Mouse (Mus musculus) limb, embryonic 14.5 days (tissue): ENCODE measurements around the gene Faap20. TPM values are rescaled to one million over a fixed set of nuclear protein-coding genes. Genes with fewer than 3 reads are reported as not detected.

Experiments used
- ATAC-seq: fragments of 200-750 bp; cut with Nextera tagmentation; 2 replicates; pipeline ENCODE4 v1.8.0; 2017; ENCODE audit warnings: low read depth, moderate number of reproducible peaks, moderate TSS enrichment; ENCODE audit not compliant: low FRiP score
- DNase-seq: peaks from one replicate; pipeline ENCODE4 v3.0.0-alpha.2; 2015; ENCODE audit warnings: low spot score
- H3K27ac ChIP-seq: fragments of 300-500 bp; sonication (generic); replicated peaks from 2 replicates; pipeline ENCODE4 v1.5.1; 2014; ENCODE audit warnings: low read depth, mild to moderate bottlenecking, low read length, moderate library complexity, mixed read lengths
- H3K27me3 ChIP-seq: fragments of 300-500 bp; sonication (generic); 2 replicates; pipeline ENCODE4 v1.6.1; 2014; ENCODE audit warnings: low read length, mixed read lengths; ENCODE audit not compliant: control insufficient read depth, insufficient read depth
- H3K36me3 ChIP-seq: fragments of 300-500 bp; sonication (generic); 2 replicates; pipeline ENCODE4 v1.6.1; 2014; ENCODE audit warnings: mild to moderate bottlenecking, low read length, moderate library complexity, mixed read lengths; ENCODE audit not compliant: control insufficient read depth, insufficient read depth
- H3K4me1 ChIP-seq: fragments of 300-500 bp; sonication (generic); 2 replicates; pipeline ENCODE4 v1.6.1; 2014; ENCODE audit warnings: antibody characterized with exemption, low read length, mixed read lengths; ENCODE audit not compliant: control insufficient read depth, insufficient read depth
- H3K4me2 ChIP-seq: fragments of 300-500 bp; sonication (generic); replicated peaks from 2 replicates; pipeline ENCODE4 v1.6.1; 2014; ENCODE audit warnings: low read depth, mild to moderate bottlenecking, low read length, moderate library complexity; ENCODE audit not compliant: severe bottlenecking
- H3K4me3 ChIP-seq: fragments of 300-500 bp; sonication (generic); replicated peaks from 2 replicates; pipeline ENCODE4 v1.5.1; 2014; ENCODE audit warnings: low read length
- H3K9ac ChIP-seq: fragments of 300-500 bp; sonication (generic); 2 replicates; pipeline ENCODE4 v1.6.1; 2014; ENCODE audit warnings: mild to moderate bottlenecking, low read depth, low read length, moderate library complexity; ENCODE audit not compliant: severe bottlenecking
- H3K9me3 ChIP-seq: fragments of 300-500 bp; sonication (generic); 2 replicates; pipeline ENCODE4 v1.6.1; 2016; ENCODE audit warnings: low read length; ENCODE audit not compliant: control insufficient read depth
- POLR2A ChIP-seq: fragments of 200-500 bp; IDR thresholded peaks from 2 replicates; pipeline ENCODE4 v1.8.0; 2012; ENCODE audit warnings: inconsistent platforms, mild to moderate bottlenecking, moderate library complexity, borderline replicate concordance; ENCODE audit not compliant: insufficient read depth, insufficient read length; ENCODE audit errors: extremely low read depth
- WGBS: fragments of 180-500 bp; shearing (Covaris S2); extraction: QIAGEN DNeasy Blood & Tissue Kit; methylation state at CpG from one replicate; pipeline ENCODE4 v1.1.7; 2014; 5-methylcytosine and 5-hydroxymethylcytosine counted together
- polyA plus RNA-seq, 2 experiments: library from polyadenylated mRNA; depleted of rRNA in 1 of 2; stranded (reverse) in 1 of 2; unstranded in 1 of 2; fragments of >200 nt; fragmentation: Nextera tagmentation in 1 of 2; extraction: Ambion mirVana in 1 of 2; gene quantifications; 2 replicates each; pipeline versions ENCODE4 v1.2.1 to v1.2.3; 2012 to 2014

Gene Faap20
- polyA plus RNA-seq, 2 experiments: 64.6 to 72.5 TPM

GRCm38 (mm10) chr4:155217241-155218103 lies 32.1 kb upstream of the Faap20 start:
- Histone ChIP-seq H3K4me2 (peak overlapping the region; percentile 98), H3K4me3 (peak overlapping the region; percentile 15), H3K9ac (no peak overlapping the region), H3K27ac (no peak overlapping the region), H3K36me3 (peaks cover 32% of the 10 kb centered on the region), H3K27me3 (no peaks in the 10 kb centered on the region), H3K9me3 (no peaks in the 10 kb centered on the region), H3K4me1 (peaks cover 75% of the 10 kb centered on the region)
- DNase-seq (no peak), ATAC-seq (no peak)
- TF ChIP-seq POLR2A: no peak
- WGBS: 40% methylated on average over 12 of the region's 12 CpGs

GRCm38 (mm10) chr4:155218104-155218732 lies 31.4 kb upstream of the Faap20 start:
- H3K4me1 ChIP-seq: peaks cover 71% of the 10 kb centered on the region
- peak overlapping the region; percentile 98 for H3K4me2 ChIP-seq
- no peaks in the 10 kb centered on the region for H3K27me3 ChIP-seq
- H3K4me3 ChIP-seq: peak overlapping the region; percentile 90
- H3K36me3 ChIP-seq: peaks cover 32% of the 10 kb centered on the region
- no peaks in the 10 kb centered on the region for H3K9me3 ChIP-seq
- no peak overlapping the region for H3K9ac ChIP-seq
- no peak overlapping the region for H3K27ac ChIP-seq
- ATAC-seq (no peak), DNase-seq (no peak)
- TF ChIP-seq POLR2A: no peak
- WGBS: 74% methylated on average over 9 of the region's 9 CpGs

- peaks cover 62% of the 10 kb centered on the region for H3K4me1 ChIP-seq
- no peaks in the 10 kb centered on the region for H3K9me3 ChIP-seq
- peak overlapping the region; percentile 90 for H3K4me3 ChIP-seq
- ATAC-seq: no peak
- 40% methylated on average over 12 of the region's 12 CpGs for WGBS
- H3K27ac ChIP-seq: no peak overlapping the region
- H3K9ac ChIP-seq: peak overlapping the region; percentile 94
- DNase-seq: no peak
- TF ChIP-seq POLR2A: no peak
- peak overlapping the region; percentile 98 for H3K4me2 ChIP-seq
- no peaks in the 10 kb centered on the region for H3K27me3 ChIP-seq
- peaks cover 26% of the 10 kb centered on the region for H3K36me3 ChIP-seq
These were observed 30.1 kb upstream of the Faap20 start for GRCm38 (mm10) chr4:155219271-155220212.

GRCm38 (mm10) chr4:155220213-155221100 lies 29.1 kb upstream of the Faap20 start:
- Histone ChIP-seq H3K4me2 (peak overlapping the region; percentile 98), H3K27ac (no peak overlapping the region; the same call in 1 of the 2 replicates), H3K9ac (peak overlapping the region; percentile 94), H3K9me3 (no peaks in the 10 kb centered on the region), H3K27me3 (no peaks in the 10 kb centered on the region), H3K4me1 (peaks cover 53% of the 10 kb centered on the region), H3K4me3 (peak overlapping the region; percentile 90), H3K36me3 (peaks cover 26% of the 10 kb centered on the region)
- DNase-seq: no peak
- WGBS: 6% methylated on average over 14 of the region's 14 CpGs
- no peak for ATAC-seq
- no peak for TF ChIP-seq POLR2A
